Mouse (Mus musculus): ENCODE results near the gene Mef2b.

DNA sequence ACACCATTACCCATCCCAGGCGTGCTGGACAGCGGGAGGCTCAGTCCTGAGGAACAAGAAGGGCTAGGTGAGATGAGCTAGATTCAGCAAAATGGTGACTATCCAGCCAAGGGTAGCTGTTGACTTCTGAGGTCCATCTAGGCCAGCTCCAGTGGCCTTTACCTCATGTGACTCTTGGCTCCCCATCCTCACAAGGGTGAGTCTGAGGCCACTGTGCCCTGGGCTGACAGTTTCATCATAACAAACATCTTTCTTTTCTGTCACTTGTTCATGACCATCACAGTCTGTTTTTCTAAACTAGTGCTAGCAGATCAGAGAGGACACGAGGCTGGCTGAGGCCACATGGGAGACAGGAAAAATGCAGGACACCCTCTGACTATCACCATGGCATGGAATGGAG, 54.7 kb downstream of the Mef2b start:
- TF ChIP-seq CTCF (IDR thresholded peaks at IDR 0.05; ENCODE audit: low read depth) (no peak), EP300 (IDR thresholded peaks at IDR 0.05; ENCODE audit: low read depth) (no peak)
